Mouse (Mus musculus) ES-E14 (cell line): ENCODE measurements around the gene Pnmt. TPM values are rescaled to one million over a fixed set of nuclear protein-coding genes. Genes with fewer than 3 reads are reported as not detected.

Experiments used
- DNase-seq: peaks from one replicate; pipeline ENCODE4 v3.0.0-alpha.2; 2013; ENCODE audit warnings: low read depth, low spot score
- H3K27ac ChIP-seq: 2 replicates; pipeline ENCODE4 v1.5.1; 2012; ENCODE audit warnings: low read depth, mild to moderate bottlenecking, low read length, moderate library complexity, mixed read lengths; ENCODE audit not compliant: poor library complexity, insufficient read depth, severe bottlenecking
- H3K36me3 ChIP-seq: 2 replicates; pipeline ENCODE4 v1.6.1; 2012; ENCODE audit warnings: mild to moderate bottlenecking, low read length, moderate library complexity, mixed read lengths; ENCODE audit not compliant: control insufficient read depth, poor library complexity, insufficient read depth, severe bottlenecking
- H3K4me1 ChIP-seq, 2 experiments: fragments of 150-350 bp in 1 of 2; sonication (generic) in 1 of 2; 2 replicates each; pipeline ENCODE4 v1.6.1; 2012; ENCODE audit warnings: low read length in 2 of 2, mild to moderate bottlenecking in 1 of 2, mixed read lengths in 1 of 2; ENCODE audit not compliant: control insufficient read depth in 2 of 2, insufficient read depth in 2 of 2, poor library complexity in 1 of 2
- H3K4me3 ChIP-seq, 2 experiments: fragments of 150-350 bp in 1 of 2; sonication (generic) in 1 of 2; 2 replicates each; pipeline ENCODE4 v1.5.1; 2012; ENCODE audit warnings: low read length in 2 of 2, low read depth in 1 of 2, mild to moderate bottlenecking in 1 of 2, mixed read lengths in 1 of 2; ENCODE audit not compliant: insufficient read depth in 1 of 2, poor library complexity in 1 of 2, severe bottlenecking in 1 of 2
- H3K9ac ChIP-seq: 2 replicates; pipeline ENCODE4 v1.6.1; 2012; ENCODE audit warnings: low read depth, mild to moderate bottlenecking, low read length, mixed read lengths; ENCODE audit not compliant: poor library complexity, insufficient read depth, severe bottlenecking
- H3K9me3 ChIP-seq: fragments of 150-350 bp; sonication (generic); 2 replicates; pipeline ENCODE4 v1.6.1; 2012; ENCODE audit warnings: low read depth, mild to moderate bottlenecking, low read length; ENCODE audit not compliant: control insufficient read depth, insufficient read depth
- CHD2 ChIP-seq: IDR thresholded peaks from 2 replicates; pipeline ENCODE4 v1.6.1; 2014; ENCODE audit warnings: mild to moderate bottlenecking, low read depth, low read length, inconsistent platforms
- HCFC1 ChIP-seq: IDR thresholded peaks from 2 replicates; pipeline ENCODE4 v1.6.1; 2012; ENCODE audit warnings: low read length, inconsistent platforms, borderline replicate concordance; ENCODE audit not compliant: insufficient read depth
- MAFK ChIP-seq: IDR thresholded peaks from 2 replicates; pipeline ENCODE4 v1.6.1; 2014; ENCODE audit warnings: mild to moderate bottlenecking, low read depth, low read length, inconsistent platforms; ENCODE audit not compliant: insufficient read depth
- ZC3H11A ChIP-seq: IDR thresholded peaks from 2 replicates; pipeline ENCODE4 v1.6.1; 2012; ENCODE audit warnings: low read depth, mild to moderate bottlenecking, inconsistent platforms, low read length, borderline replicate concordance
- ZNF384 ChIP-seq: IDR thresholded peaks from 2 replicates; pipeline ENCODE4 v1.6.1; 2012; ENCODE audit warnings: low read depth, low read length, inconsistent platforms
- in situ Hi-C, 2 experiments: fragments of 600-800 bp; cut with MboI; formaldehyde crosslinking; loops; one replicate each; pipeline ENCODE4 v1.15.1; 2025; ENCODE audit warnings: low sequenced_read_pairs in 2 of 2, inconsistent platforms in 1 of 2; ENCODE audit not compliant: unreplicated experiment in 2 of 2
- total RNA-seq: library from RNA; depleted of rRNA; stranded (reverse); fragments of 300-350 nt; gene quantifications from 2 replicates; pipeline ENCODE4 v1.2.3, GENCODE M21; 2012

Pnmt gene
- total RNA-seq, 1 experiment: 0.36 TPM

DNA sequence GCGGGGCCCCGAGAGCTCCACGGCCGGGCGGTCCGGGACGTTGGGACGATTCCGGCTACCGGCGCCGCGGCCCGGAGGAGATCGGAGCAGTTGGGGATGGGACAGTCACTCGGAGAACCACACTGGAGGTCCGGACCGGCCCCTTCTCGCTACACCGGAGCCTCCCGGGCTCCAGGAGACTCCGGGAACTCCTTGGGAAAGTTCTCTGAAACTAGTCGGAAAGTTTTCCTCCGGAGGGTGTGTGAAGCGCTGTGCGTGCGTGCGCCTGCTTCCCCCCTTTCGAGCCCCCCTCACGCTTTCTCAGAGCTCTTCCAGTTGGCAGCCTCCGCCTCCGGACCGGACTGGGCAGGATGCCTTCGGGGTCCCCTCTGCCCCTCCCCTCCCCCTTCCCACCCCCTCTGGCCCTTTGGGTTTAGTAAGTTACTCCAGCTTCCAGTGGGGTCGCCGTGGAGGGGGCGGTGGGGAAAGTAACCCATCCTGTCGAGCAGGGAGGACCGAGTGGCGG lies 26.6 kb downstream of the Pnmt start:
- no peak for TF ChIP-seq ZC3H11A
- TF ChIP-seq ZNF384: no peak
- no peak for TF ChIP-seq MAFK
- no peak for TF ChIP-seq HCFC1
- TF ChIP-seq CHD2: no peak
- in situ Hi-C loops: no loop called here
- Histone ChIP-seq H3K9ac (peak overlapping the region; percentile 88), H3K27ac (no peak overlapping the region), H3K36me3 (no peaks in the 10 kb centered on the region), H3K9me3 (no peaks in the 10 kb centered on the region), H3K4me3 (peak overlapping the region; percentile 85 to 96), H3K4me1 (peaks cover 2 to 11% of the 10 kb centered on the region in 2 experiments; a peak in 1 of 4 replicates)
- no peak for DNase-seq

GRCm38 (mm10) chr11:98413731-98414130 lies 27.5 kb downstream of the Pnmt start:
- Histone ChIP-seq H3K9me3 (no peaks in the 10 kb centered on the region), H3K4me3 (no peak overlapping the region; a peak in 1 of 4 replicates), H3K4me1 (peaks cover 2 to 11% of the 10 kb centered on the region in 2 experiments; a peak in 1 of 4 replicates), H3K36me3 (no peaks in the 10 kb centered on the region), H3K27ac (no peak overlapping the region), H3K9ac (no peak overlapping the region)
- in situ Hi-C loops: no loop called here
- TF ChIP-seq ZC3H11A (no peak), CHD2 (no peak)
- DNase-seq: no peak

GRCm38 (mm10) chr11:98414162-98414561 lies 27.9 kb downstream of the Pnmt start:
- no peak for DNase-seq
- H3K36me3 ChIP-seq: no peaks in the 10 kb centered on the region
- H3K4me3 ChIP-seq: no peak overlapping the region
- H3K9me3 ChIP-seq: no peaks in the 10 kb centered on the region
- TF ChIP-seq MAFK (no peak), CHD2 (no peak), ZC3H11A (no peak), HCFC1 (no peak), ZNF384 (no peak)
- no peak overlapping the region for H3K9ac ChIP-seq
- no peak overlapping the region for H3K27ac ChIP-seq
- in situ Hi-C loops: no loop called here
- H3K4me1 ChIP-seq: peaks cover 2 to 8% of the 10 kb centered on the region in 2 experiments; a peak in 1 of 4 replicates

DNA sequence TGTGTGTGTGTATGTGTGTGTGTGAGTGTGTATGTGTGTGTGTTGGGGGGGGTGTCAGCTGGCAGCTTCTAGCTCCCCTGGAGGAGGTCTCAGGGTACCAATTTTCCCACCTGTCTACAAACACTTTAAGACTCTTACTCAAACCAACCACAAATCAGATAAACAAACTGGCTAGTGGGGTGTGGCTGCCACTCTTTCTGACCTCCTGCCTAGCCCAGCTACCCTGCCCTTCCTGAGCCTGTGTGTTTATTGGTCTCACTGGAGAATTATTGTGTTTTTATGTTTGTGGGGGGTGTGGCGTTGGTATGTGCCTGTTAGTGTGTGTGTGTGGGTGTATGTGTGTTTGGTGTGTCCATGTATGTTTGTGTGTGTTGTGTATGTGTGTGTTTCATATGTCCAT lies 30.8 kb downstream of the Pnmt start:
- no peak overlapping the region for H3K4me3 ChIP-seq

GRCm38 (mm10) chr11:98418273-98418672 lies 32.0 kb downstream of the Pnmt start:
- H3K4me3 ChIP-seq: no peak overlapping the region
- H3K27ac ChIP-seq: no peak overlapping the region
- no peak for DNase-seq
- H3K9ac ChIP-seq: no peak overlapping the region
- in situ Hi-C loops: no loop called here
- H3K9me3 ChIP-seq: no peaks in the 10 kb centered on the region
- peaks cover 0 to 2% of the 10 kb centered on the region in 2 experiments; a peak in 1 of 4 replicates for H3K4me1 ChIP-seq
- no peaks in the 10 kb centered on the region; the same call in 1 of the 2 replicates for H3K36me3 ChIP-seq
- TF ChIP-seq ZC3H11A (no peak), HCFC1 (no peak), ZNF384 (no peak), CHD2 (no peak), MAFK (no peak)

More for the DNA sequence above, 30.8 kb downstream of the Pnmt start:
- Histone ChIP-seq H3K9ac (no peak overlapping the region), H3K9me3 (no peaks in the 10 kb centered on the region), H3K4me1 (peaks cover under 1 to 2% of the 10 kb centered on the region in 2 experiments; a peak in 1 of 4 replicates), H3K27ac (no peak overlapping the region), H3K36me3 (no peaks in the 10 kb centered on the region; the same call in 1 of the 2 replicates)
- in situ Hi-C loops: no loop called here
- no peak for DNase-seq
- no peak for TF ChIP-seq CHD2
- no peak for TF ChIP-seq MAFK
- no peak for TF ChIP-seq ZNF384
- no peak for TF ChIP-seq HCFC1
